Mouse (Mus musculus): ENCODE results near the gene Srrm3. TPM values are rescaled to one million over a fixed set of nuclear protein-coding genes. Genes with fewer than 3 reads are reported as not detected.

The Srrm3 gene
- 0.32 and 0.36 TPM in 2 replicates for polyA plus RNA-seq (2015; fragmentation: Nextera tagmentation; extraction: Ambion mirVana)

GRCm38 (mm10) chr5:135806555-135807262 is at the start of gene Srrm3:
Gene Srrm3 (plus strand): TSS chr5:135806890.
- no peak within 1 kb of the TSS for H3K4me2 ChIP-seq
- no peak within 1 kb of the TSS for H3K9ac ChIP-seq
- H3K4me1 ChIP-seq, result peaks cover 3% of the 10 kb centered on the region
- H3K27ac ChIP-seq, result no peak within 1 kb of the TSS
- 4% methylated on average over 29 of the region's 29 CpGs for WGBS
- H3K4me3 ChIP-seq, result no peak within 1 kb of the TSS
- no peak for ATAC-seq (ENCODE audit: insufficient number of reproducible peaks, low FRiP score, low TSS enrichment, low read depth)
- H3K36me3 ChIP-seq, result no peaks in the 10 kb centered on the region
- H3K9me3 ChIP-seq, result no peaks in the 10 kb centered on the region
- H3K27me3 ChIP-seq, result 0 out of 2 replicates have a peak, but pooled peaks cover 4% of the 10 kb centered on the region

GRCm38 (mm10) chr5:135761881-135762280 is 44.8 kb upstream of the Srrm3 start:
- Histone ChIP-seq H3K9me3 (no peaks in the 10 kb centered on the region), H3K27me3 (no peaks in the 10 kb centered on the region), H3K9ac (no peak overlapping the region), H3K4me3 (no peak overlapping the region), H3K27ac (no peak overlapping the region), H3K4me1 (no peaks in the 10 kb centered on the region), H3K4me2 (no peak overlapping the region), H3K36me3 (no peaks in the 10 kb centered on the region)
- WGBS, result 77% methylated on average over 3 of the region's 3 CpGs
- ATAC-seq (ENCODE audit: insufficient number of reproducible peaks, low FRiP score, low TSS enrichment, low read depth), result no peak

- WGBS, result 4% methylated on average over 7 of the region's 7 CpGs
- no peak overlapping the region for H3K4me2 ChIP-seq
- H3K9ac ChIP-seq, result no peak overlapping the region
- H3K4me1 ChIP-seq, result no peaks in the 10 kb centered on the region
- H3K27ac ChIP-seq, result no peak overlapping the region
- no peak overlapping the region for H3K4me3 ChIP-seq
- no peaks in the 10 kb centered on the region for H3K27me3 ChIP-seq
- no peak for ATAC-seq (ENCODE audit: insufficient number of reproducible peaks, low FRiP score, low TSS enrichment, low read depth)
- no peaks in the 10 kb centered on the region for H3K36me3 ChIP-seq
- no peaks in the 10 kb centered on the region for H3K9me3 ChIP-seq
Observed at GRCm38 (mm10) chr5:135763526-135763925, 43.2 kb upstream of the Srrm3 start.

- no peak overlapping the region for H3K4me3 ChIP-seq
- no peak for ATAC-seq (ENCODE audit: insufficient number of reproducible peaks, low FRiP score, low TSS enrichment, low read depth)
- H3K9me3 ChIP-seq, result no peaks in the 10 kb centered on the region
- no peak overlapping the region for H3K27ac ChIP-seq
- H3K27me3 ChIP-seq, result no peaks in the 10 kb centered on the region
- H3K4me1 ChIP-seq, result no peaks in the 10 kb centered on the region
- H3K36me3 ChIP-seq, result no peaks in the 10 kb centered on the region
- no peak overlapping the region for H3K9ac ChIP-seq
- H3K4me2 ChIP-seq, result no peak overlapping the region
- WGBS, result 69% methylated on average over 3 of the region's 3 CpGs
Observed at GRCm38 (mm10) chr5:135764971-135765370, 41.7 kb upstream of the Srrm3 start.

GRCm38 (mm10) chr5:135772519-135772918 is 34.2 kb upstream of the Srrm3 start:
- WGBS, result 47% methylated on average over 3 of the region's 3 CpGs
- no peak overlapping the region for H3K4me3 ChIP-seq
- H3K36me3 ChIP-seq, result no peaks in the 10 kb centered on the region
- H3K4me1 ChIP-seq, result peaks cover 7% of the 10 kb centered on the region
- no peak overlapping the region for H3K4me2 ChIP-seq
- H3K9me3 ChIP-seq, result no peaks in the 10 kb centered on the region
- no peak overlapping the region for H3K9ac ChIP-seq
- no peak overlapping the region for H3K27ac ChIP-seq
- H3K27me3 ChIP-seq, result no peaks in the 10 kb centered on the region
- no peak for ATAC-seq (ENCODE audit: insufficient number of reproducible peaks, low FRiP score, low TSS enrichment, low read depth)

- Histone ChIP-seq H3K4me2 (no peak overlapping the region), H3K36me3 (peaks cover 2% of the 10 kb centered on the region; the same call in 1 of the 2 replicates), H3K27ac (no peak overlapping the region), H3K4me3 (no peak overlapping the region), H3K4me1 (peaks cover 31% of the 10 kb centered on the region), H3K9ac (no peak overlapping the region), H3K9me3 (no peaks in the 10 kb centered on the region), H3K27me3 (no peaks in the 10 kb centered on the region)
- 84% methylated on average over 4 of the region's 4 CpGs for WGBS
- ATAC-seq (ENCODE audit: insufficient number of reproducible peaks, low FRiP score, low TSS enrichment, low read depth), result no peak
Observed at GRCm38 (mm10) chr5:135776546-135776945, 30.1 kb upstream of the Srrm3 start.

- Histone ChIP-seq H3K27me3 (no peaks in the 10 kb centered on the region), H3K9ac (peak within 1 kb of the TSS; percentile 93), H3K27ac (peak within 1 kb of the TSS; percentile 92), H3K36me3 (peaks cover 13% of the 10 kb centered on the region), H3K9me3 (no peaks in the 10 kb centered on the region), H3K4me1 (peaks cover 31% of the 10 kb centered on the region), H3K4me3 (peak within 1 kb of the TSS; percentile 76), H3K4me2 (peak within 1 kb of the TSS; percentile 79)
- under 1% methylated on average over 45 of the region's 45 CpGs for WGBS
- peak; percentile 22 for ATAC-seq (ENCODE audit: insufficient number of reproducible peaks, low FRiP score, low TSS enrichment, low read depth)
Observed at GRCm38 (mm10) chr5:135777796-135778470, 28.8 kb upstream of the Srrm3 start, which contains the start of gene Styxl1. Gene Styxl1 (minus strand): TSS chr5:135778385.

GRCm38 (mm10) chr5:135778471-135779445 is 27.9 kb upstream of the Srrm3 start, which contains the start of gene Mdh2:
Gene Mdh2 (plus strand): TSS chr5:135778480.
- peaks cover 22% of the 10 kb centered on the region for H3K36me3 ChIP-seq
- H3K27ac ChIP-seq, result peak within 1 kb of the TSS; percentile 92
- WGBS, result under 1% methylated on average over 70 of the region's 70 CpGs
- H3K9ac ChIP-seq, result peak within 1 kb of the TSS; percentile 93
- H3K9me3 ChIP-seq, result no peaks in the 10 kb centered on the region
- H3K4me2 ChIP-seq, result peak within 1 kb of the TSS; percentile 79
- no peaks in the 10 kb centered on the region for H3K27me3 ChIP-seq
- H3K4me3 ChIP-seq, result peak within 1 kb of the TSS; percentile 76
- ATAC-seq (ENCODE audit: insufficient number of reproducible peaks, low FRiP score, low TSS enrichment, low read depth), result peak; percentile 98
- peaks cover 31% of the 10 kb centered on the region for H3K4me1 ChIP-seq

GRCm38 (mm10) chr5:135780331-135780730 is 26.4 kb upstream of the Srrm3 start:
- H3K27me3 ChIP-seq, result no peaks in the 10 kb centered on the region
- H3K4me3 ChIP-seq, result no peak overlapping the region
- 87% methylated on average over 8 of the region's 8 CpGs for WGBS
- H3K9ac ChIP-seq, result no peak overlapping the region
- peaks cover 31% of the 10 kb centered on the region for H3K4me1 ChIP-seq
- ATAC-seq (ENCODE audit: insufficient number of reproducible peaks, low FRiP score, low TSS enrichment, low read depth), result no peak
- H3K27ac ChIP-seq, result no peak overlapping the region
- H3K36me3 ChIP-seq, result peaks cover 37% of the 10 kb centered on the region
- H3K9me3 ChIP-seq, result no peaks in the 10 kb centered on the region
- H3K4me2 ChIP-seq, result no peak overlapping the region

GRCm38 (mm10) chr5:135782901-135783300 is 23.8 kb upstream of the Srrm3 start:
- Histone ChIP-seq H3K4me1 (peaks cover 20% of the 10 kb centered on the region), H3K4me3 (no peak overlapping the region), H3K27ac (no peak overlapping the region), H3K27me3 (no peaks in the 10 kb centered on the region), H3K36me3 (peaks cover 63% of the 10 kb centered on the region), H3K9ac (no peak overlapping the region), H3K4me2 (no peak overlapping the region), H3K9me3 (no peaks in the 10 kb centered on the region)
- ATAC-seq (ENCODE audit: insufficient number of reproducible peaks, low FRiP score, low TSS enrichment, low read depth), result no peak
- WGBS, result 84% methylated on average over 4 of the region's 4 CpGs

- H3K4me3 ChIP-seq, result peak overlapping the region; percentile 28
- 14% methylated on average over 20 of the region's 20 CpGs for WGBS
- ATAC-seq (ENCODE audit: insufficient number of reproducible peaks, low FRiP score, low TSS enrichment, low read depth), result peak; percentile 33; the same call in 1 of the 2 replicates
Observed at GRCm38 (mm10) chr5:135793996-135794858, 12.5 kb upstream of the Srrm3 start.

More at GRCm38 (mm10) chr5:135793996-135794858, 12.5 kb upstream of the Srrm3 start:
- no peak overlapping the region for H3K27ac ChIP-seq
- H3K9ac ChIP-seq, result no peak overlapping the region
- H3K4me2 ChIP-seq, result peak overlapping the region; percentile 38
- H3K36me3 ChIP-seq, result peaks cover 31% of the 10 kb centered on the region
- no peaks in the 10 kb centered on the region for H3K27me3 ChIP-seq
- peaks cover 9% of the 10 kb centered on the region for H3K4me1 ChIP-seq
- no peaks in the 10 kb centered on the region for H3K9me3 ChIP-seq

All from limb, embryonic 15.5 days (tissue).